Mouse (Mus musculus) myocyte (in vitro differentiated cells): ENCODE results near the gene Gramd1b.

Source experiments
- E2F4 ChIP-seq: IDR thresholded peaks from one replicate; pipeline ENCODE4 v1.6.1; 2011; ENCODE audit warnings: mild to moderate bottlenecking, control low read depth, moderate library complexity; ENCODE audit not compliant: insufficient read depth
- MAX ChIP-seq: IDR thresholded peaks from one replicate; pipeline ENCODE4 v1.6.1; 2011; ENCODE audit warnings: low read depth, mild to moderate bottlenecking, control low read depth
- MYOD1 ChIP-seq, 3 experiments: IDR thresholded peaks; one replicate each; pipeline ENCODE4 v1.6.1; 2011; ENCODE audit warnings: control low read depth in 2 of 3, low read depth in 2 of 3, mild to moderate bottlenecking in 2 of 3, moderate library complexity in 1 of 3; ENCODE audit not compliant: insufficient read length in 2 of 3, control insufficient read depth in 1 of 3
- POLR2A ChIP-seq: IDR thresholded peaks from one replicate; pipeline ENCODE4 v1.6.1; 2011; ENCODE audit warnings: low read depth, mild to moderate bottlenecking, control low read depth, moderate library complexity; ENCODE audit not compliant: insufficient read length
- POLR2AphosphoS2 ChIP-seq: IDR thresholded peaks from one replicate; pipeline ENCODE4 v1.6.1; 2011; ENCODE audit warnings: low read depth, control low read depth; ENCODE audit not compliant: insufficient read length
- SRF ChIP-seq: IDR thresholded peaks from one replicate; pipeline ENCODE4 v1.6.1; 2011; ENCODE audit warnings: low read depth; ENCODE audit not compliant: control insufficient read depth, insufficient read length
- TCF12 ChIP-seq: IDR thresholded peaks from one replicate; pipeline ENCODE4 v1.6.1; 2011; ENCODE audit warnings: mild to moderate bottlenecking, control low read depth; ENCODE audit not compliant: poor library complexity, insufficient read depth, severe bottlenecking

GRCm38 (mm10) chr9:40457448-40457847 lies 73.7 kb downstream of the Gramd1b start:
- TF ChIP-seq MAX (no peak), SRF (no peak), TCF12 (no peak), POLR2A (no peak), E2F4 (no peak), POLR2AphosphoS2 (no peak), MYOD1 (IDR thresholded peaks at IDR 0.05; ENCODE audit: control insufficient read depth in 1 of 3, insufficient read length in 2 of 3, low read depth in 2 of 3) (peak in 1 of 3 experiments; percentile 53)
